Comparison of ENCODE assay signal across 8 mouse cellular contexts in genomic region chr5:122080930-122081329, GRCm38 (mm10). TPM values are rescaled to one million over a fixed set of nuclear protein-coding genes. Genes with fewer than 3 reads are reported as not detected.
DNase-seq lines count a peak whose midpoint lies in the region; ATAC-seq lines count a peak whose summit lies in the region.
"Had no signal": no experiment of that assay in that cellular context is flagged by ENCODE, and none has a peak within 500 bp of the region (broad histone marks: within the 10 kb centered on the region; RNA-seq: fewer than 3 reads in every experiment).

No protein-coding gene starts in this region.

- no peak overlapping the region for H3K4me3 ChIP-seq in midbrain, embryonic 13.5 days (replicated peaks)
- no peak overlapping the region for H3K4me3 ChIP-seq in midbrain, embryonic 11.5 days (ENCODE audit: low read depth, low read length)
- H3K4me3 ChIP-seq in embryonic facial prominence, embryonic 14.5 days (ENCODE audit: low read depth, low read length) = no peak overlapping the region
- no peak overlapping the region for H3K4me3 ChIP-seq in stomach, embryonic 15.5 days (replicated peaks)

- no peak overlapping the region for H3K4me2 ChIP-seq in midbrain, embryonic 13.5 days (replicated peaks)
- no peak overlapping the region for H3K4me2 ChIP-seq in midbrain, embryonic 11.5 days
- no peak overlapping the region for H3K4me2 ChIP-seq in embryonic facial prominence, embryonic 14.5 days (ENCODE audit: low read depth, low read length)
- no peak overlapping the region for H3K4me2 ChIP-seq in stomach, embryonic 15.5 days

- peaks cover 5% of the 10 kb centered on the region; the same call in 1 of the 2 replicates for H3K4me1 ChIP-seq in midbrain, embryonic 13.5 days (replicated peaks)
- H3K4me1 ChIP-seq in midbrain, embryonic 11.5 days (ENCODE audit: control insufficient read depth, insufficient read depth, low read length) = no peaks in the 10 kb centered on the region
- H3K4me1 ChIP-seq in embryonic facial prominence, embryonic 14.5 days (ENCODE audit: control insufficient read depth, insufficient read depth, low read length) = no peaks in the 10 kb centered on the region
- H3K4me1 ChIP-seq in stomach, embryonic 15.5 days = no peaks in the 10 kb centered on the region

- no peaks in the 10 kb centered on the region for H3K36me3 ChIP-seq in midbrain, embryonic 13.5 days
- H3K36me3 ChIP-seq in midbrain, embryonic 11.5 days (ENCODE audit: control insufficient read depth, insufficient read depth, low read length) = no peaks in the 10 kb centered on the region
- no peaks in the 10 kb centered on the region for H3K36me3 ChIP-seq in embryonic facial prominence, embryonic 14.5 days (ENCODE audit: control insufficient read depth, insufficient read depth, low read length)
- H3K36me3 ChIP-seq in stomach, embryonic 15.5 days = no peaks in the 10 kb centered on the region

- DNase-seq in midbrain, embryonic 11.5 days (ENCODE audit: low spot score, missing footprints) = no peak
- DNase-seq in embryonic facial prominence, embryonic 14.5 days (ENCODE audit: low spot score) = peak; percentile 94
- DNase-seq in layer of hippocampus, adult 9-10 months (ENCODE audit: low spot score) = peak; percentile 71
- no peak for DNase-seq in spleen, postnatal 14 days (ENCODE audit: low spot score in 2 of 2)

- H3K27me3 ChIP-seq in midbrain, embryonic 13.5 days = no peaks in the 10 kb centered on the region
- no peaks in the 10 kb centered on the region for H3K27me3 ChIP-seq in midbrain, embryonic 11.5 days (ENCODE audit: control insufficient read depth, insufficient read depth, low read length)
- no peaks in the 10 kb centered on the region for H3K27me3 ChIP-seq in embryonic facial prominence, embryonic 14.5 days (replicated peaks; ENCODE audit: control insufficient read depth, insufficient read depth, low read length)
- H3K27me3 ChIP-seq in stomach, embryonic 15.5 days (replicated peaks) = no peaks in the 10 kb centered on the region

- WGBS in midbrain, embryonic 13.5 days = 55% methylated on average over 11 of the region's 11 CpGs
- WGBS in midbrain, embryonic 11.5 days = 85% methylated on average over 11 of the region's 11 CpGs
- WGBS in embryonic facial prominence, embryonic 14.5 days = 29% methylated on average over 11 of the region's 11 CpGs
- 37% methylated on average over 11 of the region's 11 CpGs for WGBS in stomach, embryonic 15.5 days

- peak; percentile 71 for ATAC-seq in midbrain, embryonic 13.5 days
- no peak for ATAC-seq in midbrain, embryonic 11.5 days (ENCODE audit: low FRiP score)
- peak; percentile 89 for ATAC-seq in embryonic facial prominence, embryonic 14.5 days (ENCODE audit: low read depth)
- peak; percentile 39; the same call in 1 of the 2 replicates for ATAC-seq in stomach, embryonic 15.5 days (ENCODE audit: insufficient read depth, low FRiP score, low read depth)
- no peak for ATAC-seq in granulocyte monocyte progenitor cell, adult 5-6 weeks (replicated peaks; ENCODE audit: poor library complexity, severe bottlenecking)

- no peak overlapping the region for H3K9ac ChIP-seq in midbrain, embryonic 13.5 days (replicated peaks)
- H3K9ac ChIP-seq in midbrain, embryonic 11.5 days (ENCODE audit: low read length) = no peak overlapping the region
- no peak overlapping the region for H3K9ac ChIP-seq in embryonic facial prominence, embryonic 14.5 days (ENCODE audit: low read depth, low read length)
- H3K9ac ChIP-seq in stomach, embryonic 15.5 days = no peak overlapping the region

- no peaks in the 10 kb centered on the region for H3K9me3 ChIP-seq in midbrain, embryonic 13.5 days
- H3K9me3 ChIP-seq in midbrain, embryonic 11.5 days (ENCODE audit: control insufficient read depth, low read length) = no peaks in the 10 kb centered on the region
- H3K9me3 ChIP-seq in embryonic facial prominence, embryonic 14.5 days (ENCODE audit: control insufficient read depth, low read length) = no peaks in the 10 kb centered on the region
- no peaks in the 10 kb centered on the region for H3K9me3 ChIP-seq in stomach, embryonic 15.5 days

- H3K27ac ChIP-seq in midbrain, embryonic 13.5 days = 0 out of 2 replicates have a peak overlapping the region, but pooled peaks have one; percentile 44
- H3K27ac ChIP-seq in midbrain, embryonic 11.5 days (ENCODE audit: low read depth, low read length) = no peak overlapping the region
- H3K27ac ChIP-seq in embryonic facial prominence, embryonic 14.5 days (replicated peaks; ENCODE audit: low read depth, low read length) = no peak overlapping the region
- H3K27ac ChIP-seq in stomach, embryonic 15.5 days = no peak overlapping the region

RNA-seq across cellular contexts. Expression of gene Myl2, which starts 19.8 kb away (rescaled TPM):
- polyA plus RNA-seq in midbrain, embryonic 13.5 days (2015; fragmentation: Nextera tagmentation; extraction: Ambion mirVana) = 0.93 and 1.6 TPM in 2 replicates
- polyA plus RNA-seq in midbrain, embryonic 11.5 days (2014; fragmentation: Nextera tagmentation; extraction: Ambion mirVana) = 0.29 TPM in 1 of 2 replicates, not detected in the other
- 37.4 and 56.5 TPM in 2 replicates for polyA plus RNA-seq in embryonic facial prominence, embryonic 14.5 days (2014; fragmentation: Nextera tagmentation; extraction: Ambion mirVana)
- 4.6 and 12.9 TPM in 2 replicates for polyA plus RNA-seq in stomach, embryonic 15.5 days (2015; fragmentation: Nextera tagmentation; extraction: Ambion mirVana)
- total RNA-seq in granulocyte monocyte progenitor cell, adult 5-6 weeks (2014; fragmentation: Nextera tagmentation) = not detected in 2 replicates
- total RNA-seq in granulocyte monocyte progenitor cell, adult 5-6 weeks (2017) = not detected in 2 replicates

RNA-seq across cellular contexts. Expression of gene Cux2, which starts 31.0 kb away (rescaled TPM):
- polyA plus RNA-seq in midbrain, embryonic 13.5 days (2015; fragmentation: Nextera tagmentation; extraction: Ambion mirVana) = 22.7 and 23.8 TPM in 2 replicates
- polyA plus RNA-seq in midbrain, embryonic 11.5 days (2014; fragmentation: Nextera tagmentation; extraction: Ambion mirVana) = 11.1 and 12.6 TPM in 2 replicates
- polyA plus RNA-seq in embryonic facial prominence, embryonic 14.5 days (2014; fragmentation: Nextera tagmentation; extraction: Ambion mirVana) = 2.8 and 3.0 TPM in 2 replicates
- polyA plus RNA-seq in stomach, embryonic 15.5 days (2015; fragmentation: Nextera tagmentation; extraction: Ambion mirVana) = 5.8 and 6.2 TPM in 2 replicates
- total RNA-seq in granulocyte monocyte progenitor cell, adult 5-6 weeks (2014; fragmentation: Nextera tagmentation) = 3.3 TPM in 1 of 2 replicates, not detected in the other
- 1.9 TPM in 1 of 2 replicates, not detected in the other for total RNA-seq in granulocyte monocyte progenitor cell, adult 5-6 weeks (2017)

RNA-seq across cellular contexts. Expression of gene Ccdc63, which starts 59.7 kb away (rescaled TPM):
- not detected in 2 replicates for polyA plus RNA-seq in midbrain, embryonic 13.5 days (2015; fragmentation: Nextera tagmentation; extraction: Ambion mirVana)
- polyA plus RNA-seq in midbrain, embryonic 11.5 days (2014; fragmentation: Nextera tagmentation; extraction: Ambion mirVana) = 0.03 TPM in 1 of 2 replicates, not detected in the other
- polyA plus RNA-seq in embryonic facial prominence, embryonic 14.5 days (2014; fragmentation: Nextera tagmentation; extraction: Ambion mirVana) = 0.43 TPM in 1 of 2 replicates, not detected in the other
- 0.17 TPM in 1 of 2 replicates, not detected in the other for polyA plus RNA-seq in stomach, embryonic 15.5 days (2015; fragmentation: Nextera tagmentation; extraction: Ambion mirVana)
- total RNA-seq in granulocyte monocyte progenitor cell, adult 5-6 weeks (2014; fragmentation: Nextera tagmentation) = 1.1 and 2.0 TPM in 2 replicates
- 0.60 TPM in 1 of 2 replicates, not detected in the other for total RNA-seq in granulocyte monocyte progenitor cell, adult 5-6 weeks (2017)
- polyA plus RNA-seq: large intestine, adult 2 months had no signal

Comparison
In these comparisons a context has a peak if more than half of its experiments do, and no peak if none do; other contexts are left out.
1. ATAC-seq: peak in midbrain, embryonic 13.5 days (single experiment), embryonic facial prominence, embryonic 14.5 days (single experiment) and stomach, embryonic 15.5 days (single experiment); none in midbrain, embryonic 11.5 days (single experiment) and granulocyte monocyte progenitor cell, adult 5-6 weeks (single experiment).
2. DNase-seq: peak in embryonic facial prominence, embryonic 14.5 days (single experiment) and layer of hippocampus, adult 9-10 months (single experiment); none in midbrain, embryonic 11.5 days (single experiment) and spleen, postnatal 14 days (0 of 2).